ENCODE assay signal across 31 mouse cellular contexts in genomic region chr16:29559667-29560066, GRCm38 (mm10). TPM values are rescaled to one million over a fixed set of nuclear protein-coding genes. Genes with fewer than 3 reads are reported as not detected.
"Had no signal": no experiment of that assay in that cellular context is flagged by ENCODE, and none has a peak within 500 bp of the region (broad histone marks: within the 10 kb centered on the region; RNA-seq: fewer than 3 reads in every experiment).

No protein-coding gene starts in this region.

- H3K27ac ChIP-seq: gastrocnemius, adult 2 months; heart, embryonic 10.5 days; hindbrain, embryonic 13.5 days; hindbrain, embryonic 15.5 days; hindbrain, postnatal 0 days; kidney, embryonic 15.5 days; kidney, postnatal 0 days; layer of hippocampus, adult 2 months; left cerebral cortex, adult 2 months; limb, embryonic 10.5 days; limb, embryonic 12.5 days; liver, embryonic 13.5 days had no signal

- H3K4me1 ChIP-seq: heart, embryonic 10.5 days; hindbrain, embryonic 15.5 days; kidney, embryonic 15.5 days; limb, embryonic 10.5 days; limb, embryonic 12.5 days; liver, embryonic 13.5 days had no signal

- DNase-seq: gastrocnemius, adult 2 months; gastrocnemius, postnatal 10 days; gastrocnemius, postnatal 25 days; heart, postnatal 36 days; kidney, adult 11 months; kidney, adult 2 months; kidney, adult 9 months; kidney, postnatal 14 days; kidney, postnatal 36 days; liver; liver, embryonic 13.5 days had no signal

- H3K36me3 ChIP-seq: heart, embryonic 10.5 days; heart, embryonic 12.5 days; hindbrain, embryonic 13.5 days; hindbrain, embryonic 15.5 days; kidney, embryonic 15.5 days; limb, embryonic 10.5 days; limb, embryonic 12.5 days; liver, embryonic 13.5 days had no signal

- H3K9ac ChIP-seq: heart, embryonic 12.5 days; hindbrain, embryonic 13.5 days; hindbrain, embryonic 15.5 days; kidney, embryonic 15.5 days; limb, embryonic 12.5 days; liver, embryonic 13.5 days had no signal

- H3K9me3 ChIP-seq: heart, embryonic 10.5 days; heart, embryonic 12.5 days; hindbrain, embryonic 13.5 days; hindbrain, embryonic 15.5 days; kidney, embryonic 15.5 days; limb, embryonic 10.5 days; limb, embryonic 12.5 days; liver, embryonic 13.5 days had no signal

- H3K4me3 ChIP-seq: gastrocnemius, adult 2 months; hindbrain, embryonic 13.5 days; hindbrain, embryonic 15.5 days; kidney, embryonic 15.5 days; limb, embryonic 10.5 days; limb, embryonic 12.5 days; liver, embryonic 13.5 days had no signal

- H3K27me3 ChIP-seq: heart, embryonic 12.5 days; limb, embryonic 12.5 days; liver, embryonic 13.5 days had no signal

- H3K4me2 ChIP-seq: limb, embryonic 12.5 days; liver, embryonic 13.5 days had no signal

RNA-seq across cellular contexts. Expression of gene Atp13a4, which starts 15.0 kb away (rescaled TPM):
- total RNA-seq: gastrocnemius, adult 2 months; gastrocnemius, postnatal 10 days; gastrocnemius, postnatal 25 days; gastrocnemius, postnatal 4 days; granulocyte monocyte progenitor cell, adult 5-6 weeks; heart, adult 18-20 months; heart, postnatal 10 days; heart, postnatal 36 days; hematopoietic stem cell, adult 5-6 weeks had no signal
- polyA plus RNA-seq: heart, embryonic 14.5 days; heart, embryonic 16.5 days; intestine, embryonic 16.5 days; large intestine, adult 2 months; limb, embryonic 10.5 days; limb, embryonic 12.5 days; liver, embryonic 13.5 days had no signal
